Mouse (Mus musculus) hindbrain, embryonic 13.5 days (tissue): ENCODE results near the gene Atp5b. TPM values are rescaled to one million over a fixed set of nuclear protein-coding genes. Genes with fewer than 3 reads are reported as not detected.

ENCODE experiments used
- ATAC-seq: fragments of 200-750 bp; cut with Nextera tagmentation; 2 replicates; pipeline ENCODE4 v1.8.0; 2017; ENCODE audit warnings: moderate TSS enrichment; ENCODE audit not compliant: low FRiP score
- H3K27ac ChIP-seq: fragments of 300-500 bp; sonication (generic); 2 replicates; pipeline ENCODE4 v1.5.1; 2015; ENCODE audit warnings: inconsistent platforms, mild to moderate bottlenecking, moderate library complexity
- H3K27me3 ChIP-seq: fragments of 300-500 bp; sonication (generic); 2 replicates; pipeline ENCODE4 v1.6.1; 2015; ENCODE audit warnings: mild to moderate bottlenecking, inconsistent platforms
- H3K36me3 ChIP-seq: fragments of 300-500 bp; sonication (generic); 2 replicates; pipeline ENCODE4 v1.6.1; 2015; ENCODE audit warnings: mild to moderate bottlenecking, inconsistent platforms
- H3K4me1 ChIP-seq: fragments of 300-500 bp; sonication (generic); replicated peaks from 2 replicates; pipeline ENCODE4 v1.6.1; 2015; ENCODE audit warnings: inconsistent platforms
- H3K4me2 ChIP-seq: fragments of 300-500 bp; sonication (generic); 2 replicates; pipeline ENCODE4 v1.6.1; 2015; ENCODE audit warnings: inconsistent platforms, mild to moderate bottlenecking, moderate library complexity
- H3K4me3 ChIP-seq: fragments of 300-500 bp; sonication (generic); 2 replicates; pipeline ENCODE4 v1.5.1; 2015; ENCODE audit warnings: mild to moderate bottlenecking, inconsistent platforms
- H3K9ac ChIP-seq: fragments of 300-500 bp; sonication (generic); 2 replicates; pipeline ENCODE4 v1.6.1; 2015; ENCODE audit warnings: mild to moderate bottlenecking, inconsistent platforms
- H3K9me3 ChIP-seq: fragments of 300-500 bp; sonication (generic); 2 replicates; pipeline ENCODE4 v1.6.1; 2016; ENCODE audit warnings: inconsistent platforms
- WGBS: fragments of 180-500 bp; shearing (Covaris S2); methylation state at CpG from one replicate; pipeline ENCODE4 v1.1.7; 2015; 5-methylcytosine and 5-hydroxymethylcytosine counted together
- microRNA counts: library from miRNA; unstranded; fragments of <30 nt; microRNA quantifications from one replicate; lab custom pipeline; 2016
- microRNA-seq: library from miRNA; unstranded; fragments of <30 nt; microRNA quantifications from one replicate; pipeline ENCODE4, GENCODE M21; 2016
- polyA plus RNA-seq: library from polyadenylated mRNA; unstranded; fragments of >200 nt; fragmentation: Nextera tagmentation; extraction: Ambion mirVana; gene quantifications from 2 replicates; pipeline ENCODE4 v1.2.1, GENCODE M21; 2015

Atp5b gene
- polyA plus RNA-seq, 1 experiment from 2014 or later, result 2,130 TPM

- Histone ChIP-seq H3K36me3 (peaks cover 91% of the 10 kb centered on the region), H3K4me3 (no peak overlapping the region), H3K27me3 (no peaks in the 10 kb centered on the region), H3K4me2 (no peak overlapping the region), H3K9me3 (no peaks in the 10 kb centered on the region), H3K4me1 (no peaks in the 10 kb centered on the region), H3K27ac (no peak overlapping the region), H3K9ac (no peak overlapping the region)
- 98% methylated on average over 9 of the region's 9 CpGs for WGBS
- no peak for ATAC-seq
Observed at GRCm38 (mm10) chr10:128124831-128125230, 41.8 kb downstream of the Atp5b start.

- Histone ChIP-seq H3K27me3 (no peaks in the 10 kb centered on the region), H3K27ac (no peak overlapping the region), H3K4me1 (no peaks in the 10 kb centered on the region), H3K36me3 (peaks cover 91% of the 10 kb centered on the region), H3K9me3 (no peaks in the 10 kb centered on the region), H3K4me3 (no peak overlapping the region), H3K4me2 (no peak overlapping the region), H3K9ac (no peak overlapping the region)
- 95% methylated on average over 14 of the region's 14 CpGs for WGBS
- ATAC-seq, result no peak
Observed at GRCm38 (mm10) chr10:128125951-128126350, 42.9 kb downstream of the Atp5b start.

- Histone ChIP-seq H3K4me1 (no peaks in the 10 kb centered on the region), H3K27me3 (no peaks in the 10 kb centered on the region), H3K9ac (0 out of 2 replicates have a peak overlapping the region, but pooled peaks have one; percentile 13), H3K4me2 (no peak overlapping the region), H3K9me3 (no peaks in the 10 kb centered on the region), H3K36me3 (peaks cover 88% of the 10 kb centered on the region), H3K27ac (no peak overlapping the region), H3K4me3 (no peak overlapping the region)
- no peak for ATAC-seq
- WGBS, result 62% methylated on average over 5 of the region's 5 CpGs
Observed at GRCm38 (mm10) chr10:128127497-128127896, 44.4 kb downstream of the Atp5b start.

DNA sequence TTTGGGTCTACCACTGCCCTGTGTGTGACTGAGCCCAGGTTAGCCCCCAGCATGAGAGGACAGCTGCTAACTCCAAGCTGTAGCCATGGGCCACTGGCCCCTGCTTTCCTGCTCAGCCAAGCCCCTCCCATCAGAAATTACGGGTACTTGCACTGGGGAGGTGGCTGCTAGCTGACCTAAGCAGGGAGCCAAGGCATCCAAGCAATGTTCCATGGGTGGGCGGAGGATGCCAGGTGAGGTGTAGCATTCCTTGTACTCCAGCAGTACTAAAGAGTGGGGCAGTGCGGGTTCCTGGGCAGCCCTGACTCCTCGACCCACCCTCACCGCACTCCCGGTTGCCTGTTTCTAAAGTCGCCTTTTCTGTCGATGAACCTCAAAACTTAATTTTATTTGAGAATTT lies 45.1 kb downstream of the Atp5b start:
- H3K9ac ChIP-seq, result no peak overlapping the region
- H3K4me3 ChIP-seq, result no peak overlapping the region
- WGBS, result 93% methylated on average over 8 of the region's 8 CpGs
- peaks cover 81% of the 10 kb centered on the region for H3K36me3 ChIP-seq
- H3K4me2 ChIP-seq, result no peak overlapping the region
- no peaks in the 10 kb centered on the region for H3K9me3 ChIP-seq
- ATAC-seq, result no peak
- no peak overlapping the region; the same call in 1 of the 2 replicates for H3K27ac ChIP-seq
- H3K27me3 ChIP-seq, result no peaks in the 10 kb centered on the region
- 0 out of 2 replicates have a peak, but pooled peaks cover under 1% of the 10 kb centered on the region for H3K4me1 ChIP-seq

DNA sequence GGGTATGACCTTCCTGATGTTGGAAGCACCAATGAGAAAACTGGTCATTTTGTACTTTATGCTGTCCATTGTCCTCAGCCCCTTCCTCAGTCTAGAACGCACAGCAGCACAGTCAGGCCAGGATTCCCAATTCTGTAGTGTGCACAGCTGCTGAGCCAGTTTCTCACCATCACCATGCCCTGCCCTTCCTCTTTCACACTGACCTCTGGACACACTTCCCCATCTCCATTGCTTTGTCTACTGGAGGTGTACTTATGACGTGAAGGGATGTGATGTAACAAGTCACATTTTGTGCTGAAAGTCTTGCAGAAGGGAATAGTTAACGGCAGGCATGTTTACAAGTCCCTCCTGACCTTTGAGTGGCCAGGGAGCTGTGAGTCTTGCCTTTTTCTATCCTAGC lies 48.2 kb downstream of the Atp5b start:
- Histone ChIP-seq H3K9ac (no peak overlapping the region), H3K4me3 (no peak overlapping the region), H3K27ac (no peak overlapping the region), H3K27me3 (no peaks in the 10 kb centered on the region), H3K9me3 (no peaks in the 10 kb centered on the region), H3K4me1 (peaks cover 10% of the 10 kb centered on the region), H3K4me2 (no peak overlapping the region), H3K36me3 (peaks cover 57% of the 10 kb centered on the region)
- WGBS, result 80% methylated on average over 3 of the region's 3 CpGs
- no peak for ATAC-seq

DNA sequence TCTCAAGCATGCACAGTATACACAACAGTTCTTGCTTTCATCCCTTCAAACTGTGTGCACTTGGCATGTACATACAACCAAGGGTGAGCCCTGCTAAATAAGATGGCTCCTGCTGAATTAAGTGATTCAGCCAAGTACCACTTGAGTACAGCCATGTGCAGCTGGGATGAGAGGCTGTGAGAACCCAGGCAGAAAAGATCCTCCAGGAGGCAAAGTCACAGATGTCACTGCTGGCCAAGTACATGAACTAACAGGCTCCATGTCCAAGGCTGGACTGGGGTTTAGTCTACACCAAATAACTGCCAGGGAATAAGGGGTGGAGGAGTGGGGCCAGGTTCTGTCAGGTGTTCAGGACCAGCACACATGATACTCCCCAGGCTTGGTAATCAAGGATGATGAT lies 48.7 kb downstream of the Atp5b start:
- H3K4me1 ChIP-seq, result peaks cover 10% of the 10 kb centered on the region
- peaks cover 52% of the 10 kb centered on the region for H3K36me3 ChIP-seq
- no peak overlapping the region for H3K9ac ChIP-seq
- H3K9me3 ChIP-seq, result no peaks in the 10 kb centered on the region
- H3K4me3 ChIP-seq, result no peak overlapping the region
- ATAC-seq, result no peak
- H3K4me2 ChIP-seq, result no peak overlapping the region
- H3K27ac ChIP-seq, result no peak overlapping the region
- no peaks in the 10 kb centered on the region for H3K27me3 ChIP-seq

- Histone ChIP-seq H3K27ac (no peak overlapping the region), H3K9me3 (no peaks in the 10 kb centered on the region)
- WGBS, result 31% methylated on average over 13 of the region's 13 CpGs
Observed at GRCm38 (mm10) chr10:128133650-128134332, 50.7 kb downstream of the Atp5b start.

GRCm38 (mm10) chr10:128135374-128135773 lies 52.3 kb downstream of the Atp5b start:
- Histone ChIP-seq H3K4me3 (no peak overlapping the region), H3K27me3 (no peaks in the 10 kb centered on the region), H3K27ac (no peak overlapping the region), H3K9ac (no peak overlapping the region), H3K4me2 (no peak overlapping the region), H3K36me3 (peaks cover 24% of the 10 kb centered on the region), H3K4me1 (peaks cover 10% of the 10 kb centered on the region), H3K9me3 (no peaks in the 10 kb centered on the region)
- 92% methylated on average over 6 of the region's 6 CpGs for WGBS
- ATAC-seq, result no peak

More at GRCm38 (mm10) chr10:128133650-128134332, 50.7 kb downstream of the Atp5b start:
- no peak for ATAC-seq
- Histone ChIP-seq H3K36me3 (peaks cover 37% of the 10 kb centered on the region), H3K9ac (peak overlapping the region; percentile 29; the same call in 1 of the 2 replicates), H3K27me3 (no peaks in the 10 kb centered on the region), H3K4me3 (no peak overlapping the region), H3K4me1 (peaks cover 10% of the 10 kb centered on the region), H3K4me2 (no peak overlapping the region)

MicroRNA genes within 50 kb of the gene (microRNA counts, 519-probe panel; counts per million panel counts)
- 51.3 counts per million for microRNA mmu-miR-677 (lab: Ali Mortazavi, UCI)

Small RNA genes within 50 kb of the gene (microRNA-seq; reads per million reads assigned to microRNA genes)
- gene Mir677, result 16.5 reads per million, percentile 28 among the genes with 10 or more reads in this experiment

Other genes with a start within 250 kb of the Atp5b start
- not detected in 2 replicates for gene Rdh19, start 233.3 kb upstream of the Atp5b start, polyA plus RNA-seq
- not detected in 2 replicates for gene Rdh16f2, start 216.8 kb upstream of the Atp5b start, polyA plus RNA-seq
- gene Rdh7, start 194.5 kb upstream of the Atp5b start, polyA plus RNA-seq, result not detected in 2 replicates
- not detected in 2 replicates for gene Sdr9c7, start 184.8 kb upstream of the Atp5b start, polyA plus RNA-seq
- not detected in 2 replicates for gene Hsd17b6, start 75.7 kb upstream of the Atp5b start, polyA plus RNA-seq
- gene Prim1, start 68.1 kb upstream of the Atp5b start, polyA plus RNA-seq, result 33.9 and 39.4 TPM in 2 replicates
- gene Naca, start 47.7 kb upstream of the Atp5b start, polyA plus RNA-seq, result 609 and 615 TPM in 2 replicates
- 440 and 454 TPM in 2 replicates for gene Ptges3, start 24.3 kb upstream of the Atp5b start, polyA plus RNA-seq
- gene Baz2a, start 8.3 kb downstream of the Atp5b start, polyA plus RNA-seq, result 12.6 and 13.4 TPM in 2 replicates
- gene Rbms2, start 97.0 kb downstream of the Atp5b start, polyA plus RNA-seq, result 11.1 and 13.1 TPM in 2 replicates
- gene Gls2, start 111.2 kb downstream of the Atp5b start, polyA plus RNA-seq, result 0.75 and 1.3 TPM in 2 replicates
- gene Spryd4, start 128.5 kb downstream of the Atp5b start, polyA plus RNA-seq, result 19.6 and 21.7 TPM in 2 replicates
- gene Mip, start 142.6 kb downstream of the Atp5b start, polyA plus RNA-seq, result 0.14 and 0.21 TPM in 2 replicates
- gene Timeless, start 148.8 kb downstream of the Atp5b start, polyA plus RNA-seq, result 24.6 and 29.5 TPM in 2 replicates
- gene Apon, start 170.8 kb downstream of the Atp5b start, polyA plus RNA-seq, result 0.18 and 0.27 TPM in 2 replicates
- not detected in 2 replicates for gene Apof, start 185.4 kb downstream of the Atp5b start, polyA plus RNA-seq
- gene Stat2, start 187.3 kb downstream of the Atp5b start, polyA plus RNA-seq, result 21.4 and 22.6 TPM in 2 replicates
- 0.10 TPM in 1 of 2 replicates, not detected in the other for gene Il23a, start 215.5 kb downstream of the Atp5b start, polyA plus RNA-seq
- 25.3 and 25.8 TPM in 2 replicates for gene Pan2, start 220.1 kb downstream of the Atp5b start, polyA plus RNA-seq
- gene Cnpy2, start 239.2 kb downstream of the Atp5b start, polyA plus RNA-seq, result 227 and 228 TPM in 2 replicates